Mouse (Mus musculus) liver, embryonic 14.5 days (tissue): ENCODE results near the gene Gpd2. TPM values are rescaled to one million over a fixed set of nuclear protein-coding genes. Genes with fewer than 3 reads are reported as not detected.

Source experiments
- ATAC-seq: fragments of 200-750 bp; cut with Nextera tagmentation; 2 replicates; pipeline ENCODE4 v1.8.0; 2017; ENCODE audit warnings: moderate number of reproducible peaks, mild to moderate bottlenecking, moderate library complexity; ENCODE audit not compliant: insufficient read depth
- DNase-seq, 3 experiments: peaks; one replicate each; pipeline ENCODE4 v3.0.0-alpha.2; 2012 to 2013; ENCODE audit warnings: low read depth in 3 of 3, low spot score in 3 of 3
- H3K27ac ChIP-seq: fragments of 300-500 bp; sonication (generic); 2 replicates; pipeline ENCODE4 v1.5.1; 2014; ENCODE audit warnings: moderate library complexity, mild to moderate bottlenecking, control low read depth, inconsistent platforms
- H3K27me3 ChIP-seq: fragments of 300-500 bp; sonication (generic); 2 replicates; pipeline ENCODE4 v1.6.1; 2014; ENCODE audit warnings: mild to moderate bottlenecking, low read length, moderate library complexity; ENCODE audit not compliant: control insufficient read depth, insufficient read depth
- H3K36me3 ChIP-seq: fragments of 300-500 bp; sonication (generic); replicated peaks from 2 replicates; pipeline ENCODE4 v1.6.1; 2014; ENCODE audit warnings: low read depth; ENCODE audit not compliant: control insufficient read depth, insufficient read depth
- H3K4me1 ChIP-seq, 2 experiments: fragments of 200-500 bp in 1 of 2; fragments of 300-500 bp in 1 of 2; sonication (generic) in 1 of 2; replicated peaks; 2 replicates each; pipeline ENCODE4 v1.6.1; 2012 to 2014; ENCODE audit warnings: antibody characterized with exemption in 1 of 2, inconsistent platforms in 1 of 2, low read length in 1 of 2; ENCODE audit not compliant: control insufficient read depth in 2 of 2, insufficient read depth in 2 of 2
- H3K4me2 ChIP-seq: fragments of 300-500 bp; sonication (generic); 2 replicates; pipeline ENCODE4 v1.6.1; 2014; ENCODE audit warnings: low read depth, mild to moderate bottlenecking, control low read depth, moderate library complexity
- H3K4me3 ChIP-seq, 2 experiments: fragments of 200-500 bp in 1 of 2; fragments of 300-500 bp in 1 of 2; sonication (generic) in 1 of 2; 2 replicates each; pipeline ENCODE4 v1.5.1; 2012 to 2014; ENCODE audit warnings: low read depth in 2 of 2, low read length in 2 of 2, mild to moderate bottlenecking in 2 of 2, control low read depth in 1 of 2, inconsistent platforms in 1 of 2, moderate library complexity in 1 of 2; ENCODE audit not compliant: insufficient read depth in 1 of 2
- H3K9ac ChIP-seq: fragments of 300-500 bp; sonication (generic); replicated peaks from 2 replicates; pipeline ENCODE4 v1.6.1; 2014; ENCODE audit warnings: mild to moderate bottlenecking, control low read depth, moderate library complexity
- H3K9me3 ChIP-seq: fragments of 300-500 bp; sonication (generic); 2 replicates; pipeline ENCODE4 v1.6.1; 2016; ENCODE audit warnings: low read length, mixed read lengths; ENCODE audit not compliant: control insufficient read depth
- CTCF ChIP-seq: IDR thresholded peaks from 2 replicates; pipeline ENCODE4 v1.5.1; 2016; ENCODE audit warnings: antibody characterized with exemption, low read depth, control low read depth
- EP300 ChIP-seq: IDR thresholded peaks from 2 replicates; pipeline ENCODE4 v1.6.1; 2016; ENCODE audit warnings: antibody characterized with exemption, low read depth
- WGBS: fragments of 180-500 bp; shearing (Covaris S2); extraction: QIAGEN DNeasy Blood & Tissue Kit; methylation state at CpG from one replicate; pipeline ENCODE4 v1.1.7; 2014; ENCODE audit not compliant: insufficient replicate concordance; 5-methylcytosine and 5-hydroxymethylcytosine counted together
- polyA plus RNA-seq, 2 experiments: library from polyadenylated mRNA; depleted of rRNA in 1 of 2; stranded (reverse) in 1 of 2; unstranded in 1 of 2; fragments of >200 nt; fragmentation: Nextera tagmentation in 1 of 2; extraction: Ambion mirVana in 1 of 2; gene quantifications; 2 replicates each; pipeline versions ENCODE4 v1.2.1 to v1.2.3; 2012 to 2014

The Gpd2 gene
- polyA plus RNA-seq, 2 experiments, result 2.1 to 4.7 TPM

DNA sequence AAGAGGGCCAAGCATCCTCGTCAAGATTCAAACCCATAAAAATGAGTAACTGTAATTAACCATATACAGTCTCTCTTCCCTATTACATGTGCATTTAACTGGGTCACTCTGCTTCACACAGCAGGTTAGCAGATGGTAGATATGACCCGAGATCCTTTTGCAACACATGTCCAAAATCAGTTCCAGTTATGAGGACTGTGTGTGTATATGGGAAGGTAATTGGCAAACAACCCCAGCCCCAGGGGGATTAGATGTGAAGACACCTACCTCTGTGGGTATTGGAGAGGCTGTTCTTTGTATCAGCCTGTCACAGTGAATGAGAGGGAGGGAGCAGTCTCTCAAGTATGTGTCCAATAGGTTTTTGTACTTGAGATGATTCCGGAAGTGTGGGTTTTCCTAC, 18.4 kb downstream of the Gpd2 start:
- no peak for TF ChIP-seq EP300
- no peak for TF ChIP-seq CTCF
- WGBS, result 43% methylated on average over 3 of the region's 3 CpGs

DNA sequence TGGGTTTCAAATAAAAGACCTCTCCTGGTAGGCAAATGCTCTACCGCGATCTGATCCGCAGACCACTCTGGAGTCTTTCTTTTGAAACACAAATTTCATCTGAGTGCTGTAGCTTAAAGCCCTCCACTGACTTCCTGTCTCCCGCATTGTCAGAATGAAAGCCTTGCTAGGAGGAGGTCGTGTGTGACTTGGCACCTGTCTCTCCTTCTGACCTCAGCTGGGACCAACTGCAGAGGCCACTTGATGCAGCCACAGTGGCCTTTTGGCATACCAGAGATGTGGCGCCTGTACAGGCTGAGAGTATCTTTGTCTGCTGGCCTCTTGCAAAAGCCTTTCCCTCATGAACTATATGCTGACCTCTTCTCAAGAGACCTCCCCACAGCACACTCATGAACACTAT, 19.0 kb downstream of the Gpd2 start:
- H3K9ac ChIP-seq, result no peak overlapping the region
- no peaks in the 10 kb centered on the region for H3K36me3 ChIP-seq
- H3K9me3 ChIP-seq, result no peaks in the 10 kb centered on the region
- H3K27me3 ChIP-seq, result no peaks in the 10 kb centered on the region
- no peak overlapping the region for H3K4me2 ChIP-seq
- no peak overlapping the region for H3K27ac ChIP-seq
- H3K4me3 ChIP-seq, result no peak overlapping the region
- no peak for TF ChIP-seq EP300
- TF ChIP-seq CTCF, result no peak
- no peaks in the 10 kb centered on the region for H3K4me1 ChIP-seq
- 45% methylated on average over 6 of the region's 6 CpGs for WGBS
- DNase-seq (no peak), ATAC-seq (no peak)

More for the DNA sequence above, 18.4 kb downstream of the Gpd2 start:
- Histone ChIP-seq H3K9ac (no peak overlapping the region), H3K36me3 (no peaks in the 10 kb centered on the region), H3K4me3 (no peak overlapping the region), H3K4me2 (no peak overlapping the region), H3K9me3 (no peaks in the 10 kb centered on the region), H3K27ac (no peak overlapping the region), H3K4me1 (no peaks in the 10 kb centered on the region), H3K27me3 (no peaks in the 10 kb centered on the region)
- DNase-seq (no peak), ATAC-seq (no peak)

GRCm38 (mm10) chr2:57261286-57262077, 24.0 kb downstream of the Gpd2 start:
- WGBS, result 69% methylated on average over 8 of the region's 8 CpGs
- H3K4me3 ChIP-seq, result no peak overlapping the region
- ATAC-seq, result no peak
- no peaks in the 10 kb centered on the region for H3K4me1 ChIP-seq
- H3K9me3 ChIP-seq, result no peaks in the 10 kb centered on the region
- H3K4me2 ChIP-seq, result no peak overlapping the region
- H3K36me3 ChIP-seq, result no peaks in the 10 kb centered on the region
- no peak overlapping the region for H3K9ac ChIP-seq
- no peaks in the 10 kb centered on the region for H3K27me3 ChIP-seq
- no peak overlapping the region for H3K27ac ChIP-seq
- DNase-seq, result no peak
- TF ChIP-seq CTCF (no peak), EP300 (no peak)

DNA sequence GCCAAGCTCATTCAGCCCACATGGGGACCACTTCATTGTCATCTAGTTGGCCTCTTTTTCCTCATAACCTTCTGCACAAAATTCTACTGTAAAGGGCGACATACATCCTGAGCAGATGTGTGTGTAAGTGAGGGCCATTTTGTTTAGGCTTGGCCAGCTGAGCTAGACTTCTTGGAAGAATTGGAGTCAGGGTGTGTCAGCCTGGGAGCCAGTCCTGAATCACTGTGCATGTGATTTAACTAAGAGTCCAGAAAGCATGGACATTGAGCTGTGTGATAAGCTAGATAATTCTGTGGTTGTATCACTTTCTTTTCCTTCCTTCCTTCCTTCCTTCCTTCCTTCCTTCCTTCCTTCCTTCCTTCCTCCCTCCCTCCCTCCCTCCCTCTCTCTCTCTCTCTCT, 26.0 kb downstream of the Gpd2 start:
- H3K4me1 ChIP-seq, result no peaks in the 10 kb centered on the region
- no peaks in the 10 kb centered on the region for H3K36me3 ChIP-seq
- H3K4me2 ChIP-seq, result no peak overlapping the region
- DNase-seq (no peak), ATAC-seq (no peak)
- no peak overlapping the region for H3K27ac ChIP-seq
- 52% methylated on average over 1 of the region's 1 CpGs for WGBS
- no peak overlapping the region for H3K4me3 ChIP-seq
- TF ChIP-seq EP300 (no peak), CTCF (no peak)
- no peak overlapping the region for H3K9ac ChIP-seq
- no peaks in the 10 kb centered on the region for H3K27me3 ChIP-seq
- no peaks in the 10 kb centered on the region for H3K9me3 ChIP-seq

GRCm38 (mm10) chr2:57264912-57265311, 27.5 kb downstream of the Gpd2 start:
- DNase-seq (no peak), ATAC-seq (no peak)
- no peak overlapping the region for H3K4me3 ChIP-seq
- H3K27ac ChIP-seq, result no peak overlapping the region
- no peak overlapping the region for H3K9ac ChIP-seq
- H3K27me3 ChIP-seq, result no peaks in the 10 kb centered on the region
- H3K36me3 ChIP-seq, result no peaks in the 10 kb centered on the region
- H3K4me1 ChIP-seq, result no peaks in the 10 kb centered on the region
- WGBS, result 61% methylated on average over 7 of the region's 7 CpGs
- no peak overlapping the region for H3K4me2 ChIP-seq
- TF ChIP-seq EP300 (no peak), CTCF (no peak)
- no peaks in the 10 kb centered on the region for H3K9me3 ChIP-seq
